ENCODE assay signal across 21 mouse cellular contexts in genomic region chr13:30368116-30368515, GRCm38 (mm10). TPM values are rescaled to one million over a fixed set of nuclear protein-coding genes. Genes with fewer than 3 reads are reported as not detected.
DNase-seq lines count a peak whose midpoint lies in the region; ATAC-seq lines count a peak whose summit lies in the region.
"Had no signal": no experiment of that assay in that cellular context is flagged by ENCODE, and none has a peak within 500 bp of the region (broad histone marks: within the 10 kb centered on the region; RNA-seq: fewer than 3 reads in every experiment).

No protein-coding gene starts in this region.

- H3K4me3 ChIP-seq in intestine, embryonic 16.5 days (ENCODE audit: low read length), result no peak overlapping the region
- H3K4me3 ChIP-seq in intestine, embryonic 15.5 days (replicated peaks), result no peak overlapping the region
- H3K4me3 ChIP-seq: embryonic facial prominence, embryonic 12.5 days; forebrain, embryonic 15.5 days; heart, embryonic 13.5 days; hindbrain, embryonic 13.5 days had no signal

- H3K27ac ChIP-seq in intestine, embryonic 16.5 days (ENCODE audit: low read length), result no peak overlapping the region
- H3K27ac ChIP-seq in intestine, embryonic 15.5 days, result no peak overlapping the region
- H3K27ac ChIP-seq: embryonic facial prominence, embryonic 12.5 days; forebrain, embryonic 15.5 days; heart, embryonic 13.5 days; hindbrain, embryonic 13.5 days; hindbrain, postnatal 0 days had no signal

- 37% methylated on average over 8 of the region's 8 CpGs for WGBS in intestine, embryonic 16.5 days
- 24% methylated on average over 8 of the region's 8 CpGs for WGBS in intestine, embryonic 15.5 days

- no peaks in the 10 kb centered on the region for H3K27me3 ChIP-seq in intestine, embryonic 16.5 days (replicated peaks; ENCODE audit: control insufficient read depth, insufficient read depth, low read length)
- H3K27me3 ChIP-seq in intestine, embryonic 15.5 days (replicated peaks), result no peaks in the 10 kb centered on the region
- H3K27me3 ChIP-seq: embryonic facial prominence, embryonic 12.5 days; forebrain, embryonic 15.5 days; heart, embryonic 13.5 days; hindbrain, embryonic 13.5 days; Patski had no signal

- no peaks in the 10 kb centered on the region for H3K36me3 ChIP-seq in intestine, embryonic 16.5 days (ENCODE audit: control insufficient read depth, insufficient read depth, low read length)
- H3K36me3 ChIP-seq in intestine, embryonic 15.5 days, result no peaks in the 10 kb centered on the region
- H3K36me3 ChIP-seq: embryonic facial prominence, embryonic 12.5 days; forebrain, embryonic 15.5 days; heart, embryonic 13.5 days; hindbrain, embryonic 13.5 days had no signal

- H3K9me3 ChIP-seq in intestine, embryonic 16.5 days (ENCODE audit: control insufficient read depth, low read length), result no peaks in the 10 kb centered on the region
- no peaks in the 10 kb centered on the region for H3K9me3 ChIP-seq in intestine, embryonic 15.5 days
- H3K9me3 ChIP-seq: embryonic facial prominence, embryonic 12.5 days; forebrain, embryonic 15.5 days; heart, embryonic 13.5 days; hindbrain, embryonic 13.5 days had no signal

- no peak overlapping the region for H3K9ac ChIP-seq in intestine, embryonic 16.5 days (ENCODE audit: low read depth, low read length)
- no peak overlapping the region for H3K9ac ChIP-seq in intestine, embryonic 15.5 days
- H3K9ac ChIP-seq: embryonic facial prominence, embryonic 12.5 days; forebrain, embryonic 15.5 days; heart, embryonic 13.5 days; hindbrain, embryonic 13.5 days had no signal

- peak; percentile 47 for DNase-seq in adrenal gland, adult 2 months
- DNase-seq in adrenal gland, postnatal 4 days (ENCODE audit: low spot score in 2 of 2), result no peak
- DNase-seq in kidney, postnatal 14 days, result peak; percentile 46
- DNase-seq in kidney, adult 9 months, result no peak
- peak; percentile 4 for DNase-seq in adipocyte (ENCODE audit: low spot score)
- no peak for DNase-seq in urinary bladder, postnatal 10 days (ENCODE audit: low spot score)
- DNase-seq: adrenal gland, adult 8-10 months; cerebellum, adult 11 months; cerebellum, adult 8-10 months; cerebellum, postnatal 25 days; gastrocnemius, postnatal 14 days had no signal

- peak; percentile 23; the same call in 1 of the 2 replicates for ATAC-seq in intestine, embryonic 16.5 days
- ATAC-seq in intestine, embryonic 15.5 days, result no peak
- ATAC-seq: activated CD4-positive, CD25-positive, alpha-beta regulatory T cell, adult 4 months; forebrain, embryonic 15.5 days; hindbrain, postnatal 0 days had no signal

- peaks cover 5% of the 10 kb centered on the region; the same call in 1 of the 2 replicates for H3K4me1 ChIP-seq in intestine, embryonic 16.5 days (ENCODE audit: control insufficient read depth, insufficient read depth, low read length)
- no peaks in the 10 kb centered on the region for H3K4me1 ChIP-seq in intestine, embryonic 15.5 days (replicated peaks)
- H3K4me1 ChIP-seq: embryonic facial prominence, embryonic 12.5 days; forebrain, embryonic 15.5 days; hindbrain, embryonic 13.5 days had no signal

- no peak overlapping the region for H3K4me2 ChIP-seq in intestine, embryonic 16.5 days (ENCODE audit: low read depth, low read length)
- H3K4me2 ChIP-seq in intestine, embryonic 15.5 days (replicated peaks), result no peak overlapping the region
- H3K4me2 ChIP-seq: embryonic facial prominence, embryonic 12.5 days; forebrain, embryonic 15.5 days; heart, embryonic 13.5 days; hindbrain, embryonic 13.5 days had no signal

RNA-seq across cellular contexts. Expression of gene Agtr1a, which starts 31.9 kb away (rescaled TPM):
- total RNA-seq in adrenal gland, adult 2 months (2021), result 100 to 1,000 TPM; 260 to 306 TPM
- 93.2 and 120 TPM in 2 replicates for polyA plus RNA-seq in adrenal gland, adult 2 months (2012; rRNA removed)
- total RNA-seq in adrenal gland, postnatal 4 days (2021), result 100 to 1,000 TPM; 151 to 162 TPM
- 2.3 and 3.2 TPM in 2 replicates for polyA plus RNA-seq in intestine, embryonic 16.5 days (2015; fragmentation: Nextera tagmentation; extraction: Ambion mirVana)
- 2.3 and 2.4 TPM in 2 replicates for polyA plus RNA-seq in intestine, embryonic 15.5 days (2015; fragmentation: Nextera tagmentation; extraction: Ambion mirVana)
- polyA plus RNA-seq: C2C12, Patski had no signal

Comparison
In these comparisons a context has a peak if more than half of its experiments do, and no peak if none do; other contexts are left out.
1. DNase-seq: peak in adrenal gland, adult 2 months (single experiment), kidney, postnatal 14 days (single experiment) and adipocyte (single experiment); none in adrenal gland, postnatal 4 days (0 of 2), kidney, adult 9 months (single experiment) and urinary bladder, postnatal 10 days (single experiment).
2. RNA of gene Agtr1a, which starts 31.9 kb away (polyA plus RNA-seq): 93.2 to 120 TPM in adrenal gland, adult 2 months; 2.3 to 3.2 TPM in intestine, embryonic 16.5 days and 2.3 to 2.4 TPM in intestine, embryonic 15.5 days; every median in the first group is over 10 times any median in the second.